Mouse (Mus musculus): ENCODE results near the gene Abcc2.

DNA sequence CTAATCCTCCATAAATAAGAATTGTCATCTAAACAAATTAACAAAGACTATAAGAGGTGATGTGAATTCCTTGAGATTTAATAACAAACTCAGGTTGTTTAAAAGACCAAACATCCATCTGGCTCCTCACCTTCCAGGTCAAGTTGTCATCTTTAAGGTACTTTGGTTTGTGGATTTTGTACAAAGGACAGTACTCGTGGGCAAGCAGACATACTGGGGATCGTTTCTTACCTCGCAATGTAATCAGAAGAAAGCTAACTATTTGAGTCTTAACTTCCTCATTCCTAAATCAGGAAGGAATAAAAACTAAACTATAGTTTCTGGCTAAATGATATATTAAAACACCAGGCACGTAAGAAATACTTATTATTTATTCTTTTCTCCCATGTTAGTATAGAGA is 11.4 kb upstream of the Abcc2 start:
- TF ChIP-seq CTCF (IDR thresholded peaks at IDR 0.05; ENCODE audit: low read depth) (no peak), EP300 (IDR thresholded peaks at IDR 0.05; ENCODE audit: low read depth) (no peak)

Data from heart, postnatal 0 days (tissue).